Mouse (Mus musculus) stomach, postnatal 0 days (tissue): ENCODE data around the gene Sgsm2.

Experiments
- CTCF ChIP-seq: IDR thresholded peaks from 2 replicates; pipeline ENCODE4 v1.5.1; 2016; ENCODE audit warnings: antibody characterized with exemption, low read depth, mild to moderate bottlenecking, moderate library complexity
- EP300 ChIP-seq: optimal IDR thresholded peaks from 2 replicates; pipeline ENCODE3; 2016; ENCODE audit warnings: antibody characterized with exemption

DNA sequence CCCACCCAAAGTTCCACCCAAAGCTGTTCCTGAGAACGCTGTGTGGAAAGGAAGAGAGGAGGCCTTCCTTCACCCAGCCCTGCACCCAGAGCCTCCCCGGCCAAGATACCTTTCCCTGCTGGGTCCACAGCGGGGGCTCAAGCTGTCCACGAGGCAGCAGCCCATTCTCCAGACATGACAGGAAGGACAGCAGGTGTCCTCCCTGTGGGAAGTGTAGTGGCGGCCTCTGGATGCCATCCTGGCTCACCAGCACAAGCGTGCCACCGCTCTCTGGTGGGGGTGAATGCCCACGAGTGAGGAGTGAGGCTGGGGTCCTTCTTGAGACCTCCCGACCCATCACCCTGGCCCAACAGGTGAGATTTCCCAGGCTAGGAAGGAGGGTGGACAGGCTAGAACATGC is 31.6 kb downstream of the Sgsm2 start:
- no peak for TF ChIP-seq CTCF
- no peak for TF ChIP-seq EP300
